Mouse (Mus musculus): ENCODE results near the gene Ikzf3. TPM values are rescaled to one million over a fixed set of nuclear protein-coding genes. Genes with fewer than 3 reads are reported as not detected.

The Ikzf3 gene
- polyA plus RNA-seq, 1 experiment = not detected

GRCm38 (mm10) chr11:98418273-98418672 lies 127.6 kb downstream of the Ikzf3 start:
- Histone ChIP-seq H3K4me2 (ENCODE audit: low read depth) (peak overlapping the region; percentile 27), H3K4me3 (no peak overlapping the region), H3K79me2 (ENCODE audit: control insufficient read depth, insufficient read depth) (peaks cover 28% of the 10 kb centered on the region), H3K27me3 (ENCODE audit: control insufficient read depth, insufficient read depth, insufficient read length) (no peaks in the 10 kb centered on the region), H3K36me3 (ENCODE audit: control insufficient read depth, insufficient read depth) (peaks cover 8% of the 10 kb centered on the region), H3ac (ENCODE audit: control insufficient read depth, insufficient read length) (no peak overlapping the region)
- no peak for TF ChIP-seq REST (IDR thresholded peaks at IDR 0.05; ENCODE audit: insufficient read depth, insufficient read length)
- TF ChIP-seq POLR2A (IDR thresholded peaks at IDR 0.05; ENCODE audit: insufficient read length, low read depth) = no peak
- TF ChIP-seq TCF3 (IDR thresholded peaks at IDR 0.05; ENCODE audit: insufficient read length, low read depth) = peak; percentile 74
- peak; percentile 75 for TF ChIP-seq TCF12 (IDR thresholded peaks at IDR 0.05; ENCODE audit: insufficient read depth, poor library complexity, severe bottlenecking)
- peak; percentile 5 for TF ChIP-seq SRF (IDR thresholded peaks at IDR 0.05; ENCODE audit: control insufficient read depth, insufficient read length, low read depth)
- TF ChIP-seq MYOG (IDR thresholded peaks at IDR 0.05; ENCODE audit: control insufficient read depth in 1 of 3, insufficient read depth in 1 of 3, insufficient read length in 2 of 3, low read depth in 2 of 3) = peak; percentile 90 to 96 (median 94)
- no peak for TF ChIP-seq CEBPB (IDR thresholded peaks at IDR 0.05; ENCODE audit: insufficient read depth, poor library complexity, severe bottlenecking)
- TF ChIP-seq MYOD1 (IDR thresholded peaks at IDR 0.05; ENCODE audit: control insufficient read depth in 1 of 3, insufficient read length in 2 of 3, low read depth in 2 of 3) = peak; percentile 63 to 92 (median 86)

- Histone ChIP-seq H3K4me3 (no peak overlapping the region), H3K36me3 (ENCODE audit: control insufficient read depth, insufficient read depth) (peaks cover 8% of the 10 kb centered on the region), H3K79me2 (ENCODE audit: control insufficient read depth, insufficient read depth) (peaks cover 28% of the 10 kb centered on the region), H3ac (ENCODE audit: control insufficient read depth, insufficient read length) (no peak overlapping the region), H3K27me3 (ENCODE audit: control insufficient read depth, insufficient read depth, insufficient read length) (no peaks in the 10 kb centered on the region), H3K4me2 (ENCODE audit: low read depth) (no peak overlapping the region)
- TF ChIP-seq USF1 (IDR thresholded peaks at IDR 0.05; ENCODE audit: low read depth) (no peak), MAX (IDR thresholded peaks at IDR 0.05; ENCODE audit: low read depth) (no peak), POLR2AphosphoS2 (IDR thresholded peaks at IDR 0.05; ENCODE audit: insufficient read length, low read depth) (no peak), E2F4 (IDR thresholded peaks at IDR 0.05; ENCODE audit: insufficient read depth) (no peak), REST (IDR thresholded peaks at IDR 0.05; ENCODE audit: insufficient read depth, insufficient read length) (no peak), SRF (IDR thresholded peaks at IDR 0.05; ENCODE audit: control insufficient read depth, insufficient read length, low read depth) (no peak), CEBPB (IDR thresholded peaks at IDR 0.05; ENCODE audit: insufficient read depth, poor library complexity, severe bottlenecking) (no peak), TCF3 (IDR thresholded peaks at IDR 0.05; ENCODE audit: insufficient read length, low read depth) (no peak)
Observed at GRCm38 (mm10) chr11:98417074-98417473, 128.8 kb downstream of the Ikzf3 start.

Other genes with a start within 250 kb of the Ikzf3 start
- gene Neurod2, start 216.4 kb downstream of the Ikzf3 start, polyA plus RNA-seq (2012; fragmentation: generic; extraction: Trizol) = not detected
- not detected for gene Ppp1r1b, start 197.6 kb downstream of the Ikzf3 start, polyA plus RNA-seq (2012; fragmentation: generic; extraction: Trizol)
- 25.8 TPM for gene Stard3, start 187.7 kb downstream of the Ikzf3 start, polyA plus RNA-seq (2012; fragmentation: generic; extraction: Trizol)
- gene Tcap, start 162.2 kb downstream of the Ikzf3 start, polyA plus RNA-seq (2012; fragmentation: generic; extraction: Trizol) = 131 TPM
- gene Pnmt, start 159.6 kb downstream of the Ikzf3 start, polyA plus RNA-seq (2012; fragmentation: generic; extraction: Trizol) = 2.2 TPM
- 8.7 TPM for gene Pgap3, start 145.5 kb downstream of the Ikzf3 start, polyA plus RNA-seq (2012; fragmentation: generic; extraction: Trizol)
- 33.5 TPM for gene Erbb2, start 133.6 kb downstream of the Ikzf3 start, polyA plus RNA-seq (2012; fragmentation: generic; extraction: Trizol)
- 112 TPM for gene Mien1, start 107.0 kb downstream of the Ikzf3 start, polyA plus RNA-seq (2012; fragmentation: generic; extraction: Trizol)
- gene Grb7, start 99.6 kb downstream of the Ikzf3 start, polyA plus RNA-seq (2012; fragmentation: generic; extraction: Trizol) = not detected
- not detected for gene Zpbp2, start 5.1 kb upstream of the Ikzf3 start, polyA plus RNA-seq (2012; fragmentation: generic; extraction: Trizol)
- gene Ormdl3, start 41.3 kb upstream of the Ikzf3 start, polyA plus RNA-seq (2012; fragmentation: generic; extraction: Trizol) = 43.5 TPM
- gene Lrrc3c, start 52.3 kb upstream of the Ikzf3 start, polyA plus RNA-seq (2012; fragmentation: generic; extraction: Trizol) = not detected
- 0.44 TPM for gene Gm12355, start 79.6 kb upstream of the Ikzf3 start, polyA plus RNA-seq (2012; fragmentation: generic; extraction: Trizol)
- not detected for gene Gsdma3, start 80.3 kb upstream of the Ikzf3 start, polyA plus RNA-seq (2012; fragmentation: generic; extraction: Trizol)
- gene Gsdma2, start 100.7 kb upstream of the Ikzf3 start, polyA plus RNA-seq (2012; fragmentation: generic; extraction: Trizol) = not detected
- 0.04 TPM for gene Gsdma, start 118.3 kb upstream of the Ikzf3 start, polyA plus RNA-seq (2012; fragmentation: generic; extraction: Trizol)
- 250 TPM for gene Psmd3, start 136.5 kb upstream of the Ikzf3 start, polyA plus RNA-seq (2012; fragmentation: generic; extraction: Trizol)
- not detected for gene Csf3, start 155.2 kb upstream of the Ikzf3 start, polyA plus RNA-seq (2012; fragmentation: generic; extraction: Trizol)
- gene Med24, start 183.4 kb upstream of the Ikzf3 start, polyA plus RNA-seq (2012; fragmentation: generic; extraction: Trizol) = 32.5 TPM
- 68.9 TPM for gene Thra, start 194.6 kb upstream of the Ikzf3 start, polyA plus RNA-seq (2012; fragmentation: generic; extraction: Trizol)
- gene Nr1d1, start 229.3 kb upstream of the Ikzf3 start, polyA plus RNA-seq (2012; fragmentation: generic; extraction: Trizol) = 49.1 TPM
- 35.6 TPM for gene Msl1, start 249.5 kb upstream of the Ikzf3 start, polyA plus RNA-seq (2012; fragmentation: generic; extraction: Trizol)